Mouse (Mus musculus): ENCODE data around the gene Nadk.
"Not testable (repeated sequence)": the region's sequence is repeated elsewhere in the genome, so short reads cannot be mapped to it uniquely, and the experiment has no call there.

The Nadk gene

DNA sequence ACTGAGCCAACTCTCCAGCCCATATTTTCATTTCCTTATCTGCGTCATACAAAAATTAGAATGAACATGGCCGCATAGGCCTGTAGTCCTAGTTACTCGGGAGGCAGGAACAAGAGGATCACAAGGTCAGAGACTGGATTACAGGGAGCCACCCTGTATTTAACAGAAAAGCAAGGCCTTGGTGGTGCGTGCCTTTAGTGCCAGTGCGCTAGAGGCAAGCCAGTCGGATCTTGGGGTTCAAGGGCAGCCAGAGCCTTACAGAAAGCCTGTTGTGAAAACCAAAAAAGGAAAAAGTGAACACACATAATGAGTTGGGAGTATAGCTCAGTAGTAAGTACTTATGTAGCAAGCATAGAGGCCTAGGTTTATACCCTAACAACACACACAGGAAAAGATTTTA lies 7.6 kb downstream of the Nadk start:
- in situ Hi-C loops (cut with MseI, MboI): loop anchor here in 1 of 2 experiments (5.0 kb wide), 1 partner anchor 88 kb away; no protein-coding TSS in a partner anchor

DNA sequence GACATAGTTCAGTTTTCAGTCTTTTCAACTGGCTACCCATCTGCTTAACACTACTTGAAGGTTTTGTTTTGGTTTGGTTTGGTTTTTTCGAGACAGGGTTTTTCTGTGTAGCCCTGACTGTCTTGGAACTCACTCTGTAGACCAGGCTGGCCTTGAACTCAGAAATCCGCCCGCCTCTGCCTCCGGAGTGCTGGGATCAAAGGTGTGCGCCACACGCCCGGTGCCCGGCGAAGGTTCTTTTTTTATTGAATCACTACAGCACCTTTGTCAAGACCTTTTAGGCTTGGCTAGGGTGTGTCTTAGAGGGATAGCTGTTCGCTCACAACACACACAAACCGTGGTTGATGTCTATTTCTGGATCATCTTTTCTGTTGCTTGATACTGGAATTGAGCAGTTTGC lies 8.1 kb downstream of the Nadk start:
- in situ Hi-C loops (cut with MseI, MboI): not testable (repeated sequence)

DNA sequence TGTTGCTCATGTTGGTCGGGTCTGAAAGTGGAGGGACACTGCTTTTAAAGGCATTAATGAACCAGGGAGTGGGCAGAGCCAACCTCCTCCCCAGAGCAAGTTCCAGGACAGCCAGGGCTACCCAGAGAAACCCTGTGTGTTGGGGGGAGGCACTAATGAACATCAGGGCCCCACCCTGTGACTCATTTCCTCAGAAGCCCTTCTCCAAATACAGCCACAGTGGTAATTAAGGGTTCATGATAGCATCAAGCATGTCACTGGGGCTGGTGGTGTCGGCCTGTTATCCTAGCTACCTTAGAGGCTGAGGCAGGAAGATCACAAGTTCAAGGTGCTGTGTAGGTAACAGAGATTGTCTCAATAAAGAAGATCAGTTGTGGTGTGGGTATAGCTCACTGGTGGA lies 9.3 kb downstream of the Nadk start:
- in situ Hi-C loops (cut with MseI, MboI): no loop called here

DNA sequence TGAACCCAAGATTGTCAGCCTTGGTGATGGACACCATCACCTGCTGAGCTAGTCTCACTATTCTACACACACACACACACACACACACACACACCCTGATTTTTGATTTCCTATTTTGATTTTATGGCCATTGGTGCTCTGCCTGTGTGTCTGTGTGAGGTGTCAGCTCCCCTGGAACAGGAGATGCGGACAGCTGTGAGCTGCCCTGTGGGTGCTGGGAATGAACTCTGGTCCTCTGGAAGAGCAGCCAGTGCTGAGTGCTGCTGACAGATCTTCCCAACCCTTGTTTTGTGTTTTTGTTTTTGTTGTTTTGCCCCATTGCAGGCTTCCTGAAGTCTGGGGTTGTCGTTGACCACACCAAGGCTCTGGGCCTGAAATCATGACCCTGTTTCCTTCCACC lies 11.0 kb downstream of the Nadk start:
- in situ Hi-C loops (cut with MseI, MboI): no loop called here

- in situ Hi-C loops (cut with MseI, MboI): no loop called here
Measured at GRCm38 (mm10) chr4:155573876-155574275, 11.7 kb downstream of the Nadk start.

GRCm38 (mm10) chr4:155574931-155575330 lies 12.8 kb downstream of the Nadk start:
- in situ Hi-C loops (cut with MseI, MboI): loop anchor here in 1 of 2 experiments (5.0 kb wide), 1 partner anchor 93 kb away; no protein-coding TSS in a partner anchor

GRCm38 (mm10) chr4:155575521-155575920 lies 13.3 kb downstream of the Nadk start:
- in situ Hi-C loops (cut with MseI, MboI): loop anchor here in 1 of 2 experiments (5.0 kb wide), 1 partner anchor 93 kb away; no protein-coding TSS in a partner anchor

DNA sequence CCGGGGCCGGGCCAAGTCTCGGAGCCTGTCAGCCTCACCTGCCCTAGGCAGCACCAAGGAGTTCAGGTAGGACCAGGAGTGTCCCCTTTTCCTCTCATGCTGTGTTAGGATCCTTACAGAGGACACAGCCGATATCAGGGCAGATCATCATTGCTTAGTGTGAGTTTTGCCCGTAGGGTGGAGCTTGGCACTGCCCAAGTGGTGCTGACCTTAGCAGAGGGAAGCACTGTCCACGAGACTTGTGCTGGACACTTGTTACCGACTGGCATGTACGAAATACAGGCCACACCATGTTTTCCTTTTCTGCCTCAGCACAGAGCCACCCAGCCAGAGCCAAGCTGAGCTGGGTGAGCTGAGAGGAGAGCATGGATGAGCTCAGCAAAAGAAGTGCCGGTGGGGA lies 15.0 kb downstream of the Nadk start:
- in situ Hi-C loops (cut with MseI, MboI): loop anchor here in 1 of 2 experiments (5.0 kb wide), 1 partner anchor 95 kb away; no protein-coding TSS in a partner anchor

DNA sequence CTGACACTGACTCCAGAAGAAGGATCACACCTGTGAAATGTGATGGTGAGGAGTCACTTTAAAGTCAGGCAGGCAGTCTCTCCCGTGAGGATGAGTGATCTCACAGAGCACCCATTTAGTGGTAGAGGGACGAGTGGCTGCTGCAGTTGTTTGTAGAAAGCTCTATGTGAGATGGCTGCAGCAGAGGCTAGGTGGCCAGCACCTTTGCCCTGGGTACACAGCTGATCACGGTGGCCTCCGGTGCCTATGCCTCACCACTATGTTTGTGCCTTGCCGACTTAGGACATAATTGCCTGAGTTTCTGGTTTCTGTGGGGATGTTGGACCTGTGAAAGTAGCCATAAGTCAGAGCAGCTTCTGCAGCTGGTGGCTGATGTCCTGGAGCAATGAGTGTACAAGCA lies 15.6 kb downstream of the Nadk start:
- in situ Hi-C loops (cut with MseI, MboI): loop anchor here in 1 of 2 experiments (5.0 kb wide), 1 partner anchor 95 kb away; no protein-coding TSS in a partner anchor

DNA sequence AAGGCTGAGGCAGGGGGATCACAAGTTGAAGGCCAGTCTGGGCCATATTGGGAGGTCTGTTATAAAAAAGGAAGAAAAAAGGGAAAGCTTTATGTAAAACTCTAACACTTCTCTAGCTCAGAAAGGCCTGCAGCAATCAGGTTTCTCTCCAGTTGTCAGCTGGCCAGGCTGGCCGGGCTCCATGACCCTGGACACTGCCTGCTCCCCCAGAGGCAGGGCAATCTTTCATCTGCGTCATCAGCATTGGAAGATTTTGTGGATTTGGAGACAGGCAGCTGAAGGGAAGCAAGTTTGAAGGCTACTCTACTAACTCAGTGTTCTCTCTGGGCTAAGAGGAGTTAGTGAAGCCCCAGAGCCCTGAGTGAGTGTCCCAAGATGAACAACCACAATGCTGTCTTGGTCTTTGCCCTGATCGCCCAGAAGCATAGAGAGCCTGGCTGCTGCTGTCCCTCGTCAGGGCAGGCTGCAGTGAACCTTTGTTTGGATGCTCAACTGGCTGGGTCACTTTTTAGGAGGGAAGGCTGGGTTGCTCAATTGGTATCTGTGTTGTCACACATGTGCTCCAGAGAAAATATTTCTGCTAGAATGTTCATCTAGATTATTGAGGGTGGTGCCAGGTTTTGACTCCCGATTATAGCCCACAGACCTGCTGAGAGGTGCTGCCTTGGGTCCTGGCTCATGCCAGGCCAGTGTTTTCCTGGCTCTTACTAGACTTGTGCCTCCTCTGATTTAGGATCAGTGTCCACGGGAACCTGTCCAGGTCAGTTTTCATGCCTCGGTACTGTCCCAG lies 16.4 kb downstream of the Nadk start:
- in situ Hi-C loops (cut with MseI, MboI): loop anchor here in 1 of 2 experiments (5.0 kb wide), 1 partner anchor 96 kb away; no protein-coding TSS in a partner anchor

DNA sequence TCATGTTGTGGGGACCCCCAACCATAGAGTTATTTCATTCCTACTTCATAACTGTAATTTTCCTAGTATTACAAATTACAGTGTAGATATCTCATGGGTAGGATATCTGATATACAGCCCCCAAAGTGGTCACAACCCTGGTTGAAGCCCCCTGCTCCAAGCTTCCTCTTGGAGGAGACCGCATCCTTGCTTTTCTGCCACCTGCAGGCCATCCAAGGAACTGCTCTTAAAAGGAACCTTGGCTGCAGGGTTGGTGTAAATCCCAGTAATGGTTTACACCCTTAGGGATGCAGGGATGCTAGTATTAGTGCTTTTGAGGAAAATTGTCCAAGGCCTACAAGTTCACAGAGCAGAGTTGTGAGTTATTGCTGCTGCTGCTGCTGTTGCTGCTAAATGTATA lies 18.2 kb downstream of the Nadk start:
- in situ Hi-C loops (cut with MseI, MboI): no loop called here

DNA sequence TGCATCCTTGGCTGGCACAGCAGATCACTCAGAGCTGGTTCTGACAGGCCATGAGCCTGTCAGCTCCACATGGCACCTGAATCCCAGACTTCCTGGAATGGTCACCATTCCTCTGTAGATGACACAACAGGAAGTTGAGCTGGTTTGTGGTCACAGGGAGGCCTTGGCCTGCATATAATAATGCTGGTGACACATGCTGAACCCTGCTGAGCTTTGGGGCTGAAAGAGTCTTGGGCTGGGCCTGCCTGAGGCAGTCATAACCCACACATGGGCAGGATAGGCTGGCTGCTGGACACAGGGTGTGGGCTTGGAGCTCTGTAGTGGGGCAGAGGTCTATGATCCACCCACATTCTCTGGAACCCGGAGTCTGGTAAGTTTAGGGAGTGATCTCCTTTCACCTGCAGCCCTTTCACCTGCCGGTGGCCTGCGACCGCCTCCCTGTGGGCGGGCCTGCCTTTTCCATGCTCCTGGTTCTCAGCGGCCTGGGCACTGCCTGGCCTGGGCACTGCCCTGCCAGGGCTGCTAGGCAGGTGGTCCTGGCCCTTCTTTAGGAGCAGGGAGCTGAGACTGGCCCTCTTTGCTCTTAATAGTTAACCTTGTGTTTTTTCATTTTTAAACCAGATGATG lies 20.2 kb downstream of the Nadk start:
- in situ Hi-C loops (cut with MseI, MboI): no loop called here

- in situ Hi-C loops (cut with MseI, MboI): no loop called here
Measured at GRCm38 (mm10) chr4:155589356-155589755, 27.2 kb downstream of the Nadk start.

DNA sequence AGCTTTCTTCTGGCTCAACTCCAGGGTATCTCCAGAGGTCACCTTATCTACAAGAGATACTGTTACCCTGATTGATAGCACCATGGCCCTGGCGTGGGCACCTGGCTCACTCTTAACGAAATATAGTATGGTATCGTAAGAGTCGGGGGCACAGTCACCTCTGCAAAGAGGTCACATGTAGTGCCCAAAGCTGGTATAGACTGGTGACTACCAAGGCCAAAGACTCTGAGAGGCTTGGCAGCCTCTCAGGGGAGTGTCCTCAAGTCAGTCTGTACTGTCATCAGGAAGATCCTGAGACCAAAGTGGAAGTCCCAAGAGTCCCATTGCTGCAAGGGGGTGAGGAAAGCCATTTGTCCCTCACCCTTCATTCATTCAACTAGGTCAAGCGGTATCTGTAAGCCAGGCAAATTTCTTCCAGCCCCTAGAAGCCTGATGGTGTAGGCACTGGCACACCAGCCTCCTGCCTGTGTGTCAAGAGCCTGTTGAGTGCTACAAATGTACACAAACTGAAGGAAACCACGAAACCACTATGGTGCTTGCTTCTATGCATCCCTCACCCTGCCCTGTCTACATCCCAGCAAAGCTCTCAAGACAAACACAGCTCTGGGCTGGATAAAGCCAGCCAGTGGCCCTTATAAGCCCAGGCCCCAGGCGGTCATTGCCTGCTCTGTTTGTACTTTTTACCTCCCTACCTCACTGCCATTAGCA lies 29.0 kb downstream of the Nadk start:
- in situ Hi-C loops (cut with MseI, MboI): no loop called here

- in situ Hi-C loops (cut with MseI, MboI): no loop called here
Measured at GRCm38 (mm10) chr4:155593780-155594179, 31.6 kb downstream of the Nadk start.

DNA sequence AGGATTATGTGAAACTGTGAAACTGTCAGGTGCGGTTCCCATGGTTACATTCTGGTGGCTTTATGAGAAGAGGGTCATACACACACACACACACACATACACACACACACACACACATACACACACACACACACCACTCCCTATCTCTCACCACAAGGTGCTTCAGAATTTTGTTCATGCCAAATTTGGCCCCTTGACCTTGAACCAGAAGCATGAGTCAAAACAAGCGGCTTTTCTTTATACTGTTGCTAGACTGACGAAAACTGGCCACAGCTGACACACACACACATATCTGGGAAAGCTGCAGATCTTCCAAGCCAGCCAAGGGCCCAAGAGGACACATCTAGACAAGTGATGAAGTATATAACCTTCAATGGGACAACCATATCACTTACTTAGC lies 33.6 kb downstream of the Nadk start:
- in situ Hi-C loops (cut with MseI, MboI): no loop called here

DNA sequence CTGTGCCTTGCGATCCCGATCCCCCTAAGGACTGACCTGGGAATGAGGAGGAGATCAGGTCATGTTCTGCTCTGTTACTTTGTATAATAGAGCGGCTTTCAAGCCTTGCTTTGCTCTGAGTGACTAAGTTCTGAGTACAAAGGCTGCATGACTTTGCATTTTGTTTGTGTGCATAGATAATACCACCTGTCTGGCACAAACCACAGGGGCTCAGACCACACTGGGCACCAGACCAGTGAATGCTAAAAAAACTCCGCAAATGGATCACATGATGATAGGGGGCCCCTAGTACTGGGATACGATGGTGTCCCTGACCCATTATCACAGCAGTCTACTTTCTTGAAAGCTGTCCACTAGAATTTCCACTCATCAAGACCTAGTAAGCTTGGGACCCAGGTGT lies 34.4 kb downstream of the Nadk start:
- in situ Hi-C loops (cut with MseI, MboI): no loop called here

DNA sequence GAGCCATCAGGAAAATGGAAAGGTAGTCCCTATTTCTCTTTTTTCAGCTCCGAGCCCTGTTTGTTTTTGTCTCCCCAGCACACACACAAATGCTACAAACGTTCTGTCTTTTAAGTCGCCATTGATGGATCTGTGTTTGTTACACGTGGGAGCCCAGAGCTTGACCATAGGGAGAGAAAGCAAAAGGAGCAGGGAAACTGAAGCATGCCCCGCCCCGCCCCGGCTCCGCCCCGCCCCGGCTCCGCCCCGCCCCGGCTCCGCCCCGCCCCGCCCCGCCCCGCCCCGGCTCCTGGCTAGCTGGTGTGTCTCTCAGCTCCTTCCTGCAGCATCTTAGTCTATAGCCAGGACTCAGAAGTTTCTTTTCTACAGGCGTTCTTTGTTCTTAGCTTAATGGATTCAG lies 36.4 kb downstream of the Nadk start:
- in situ Hi-C loops (cut with MseI, MboI): no loop called here

DNA sequence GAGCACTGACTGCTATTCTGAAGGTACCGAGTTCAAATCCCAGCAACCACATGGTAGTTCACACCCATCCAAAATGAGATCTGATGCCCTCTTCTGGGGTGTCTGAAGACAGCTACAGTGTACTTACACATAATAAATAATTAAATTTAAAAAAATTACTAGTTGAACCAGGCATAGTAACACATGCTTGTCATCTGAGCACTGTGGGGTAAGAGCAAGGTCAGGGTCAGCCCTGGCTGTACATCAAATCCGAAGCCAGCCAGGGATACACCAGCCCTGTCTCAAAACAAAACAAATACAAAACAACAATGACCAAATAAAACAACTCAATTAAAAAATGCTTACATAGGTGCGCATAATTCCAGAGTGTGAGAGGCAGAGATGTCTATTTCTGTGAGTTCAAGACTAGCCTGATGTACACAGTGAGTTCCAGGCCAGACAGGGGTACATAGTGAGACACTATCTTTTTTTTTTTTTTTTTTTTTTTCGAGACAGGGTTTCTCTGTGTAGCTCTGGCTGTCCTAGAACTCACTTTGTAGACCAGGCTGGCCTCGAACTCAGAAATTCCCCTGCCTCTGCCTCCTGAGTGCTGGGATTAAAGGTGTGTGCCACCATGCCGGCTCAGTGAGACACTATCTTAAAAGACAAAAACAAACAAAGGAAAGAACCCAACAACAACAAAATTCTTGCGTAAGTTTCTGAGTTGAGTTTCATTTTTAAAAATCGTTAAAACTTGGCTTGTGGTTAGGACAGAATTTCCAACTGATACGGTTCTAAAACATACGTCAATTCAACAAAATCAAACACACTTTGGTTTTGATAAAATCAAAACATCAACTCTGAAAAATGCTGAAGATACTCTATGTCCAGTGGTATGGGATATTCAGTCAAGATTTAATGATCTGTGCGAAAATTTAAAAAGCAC lies 38.0 kb downstream of the Nadk start:
- in situ Hi-C loops (cut with MseI, MboI): no loop called here

GRCm38 (mm10) chr4:155601091-155601996 lies 39.2 kb downstream of the Nadk start, which contains the start of gene Slc35e2:
Gene Slc35e2, plus strand, starts transcription at chr4:155601416.
- in situ Hi-C loops (cut with MseI, MboI): no loop called here

Measured in mouse trophoblast stem cell (cell line).